Mouse (Mus musculus) spleen, postnatal 14 days (tissue): ENCODE data around the gene Olfr524.

Experiments used
- DNase-seq, 2 experiments: peaks; one replicate each; pipeline ENCODE4 v3.0.0; 2021 to 2022; ENCODE audit warnings: low spot score in 2 of 2

Gene Olfr524

GRCm38 (mm10) chr7:140186646-140187620 lies 18.8 kb downstream of the Olfr524 start:
- DNase-seq: no peak

- DNase-seq: no peak
Measured at GRCm38 (mm10) chr7:140184206-140184605, 21.6 kb downstream of the Olfr524 start.

- no peak for DNase-seq
Measured at GRCm38 (mm10) chr7:140180692-140181091, 25.1 kb downstream of the Olfr524 start.

GRCm38 (mm10) chr7:140179176-140179575 lies 26.6 kb downstream of the Olfr524 start:
- DNase-seq: no peak

- DNase-seq: no peak
Measured at GRCm38 (mm10) chr7:140172936-140173335, 32.8 kb downstream of the Olfr524 start, which contains the start of gene Olfr523. TSS of gene Olfr523 (plus strand) at chr7:140173217.

GRCm38 (mm10) chr7:140170863-140171262 lies 34.9 kb downstream of the Olfr524 start:
- DNase-seq: no peak

- no peak for DNase-seq
Measured at GRCm38 (mm10) chr7:140169386-140169785, 36.4 kb downstream of the Olfr524 start.

GRCm38 (mm10) chr7:140167950-140168349 lies 37.8 kb downstream of the Olfr524 start:
- no peak for DNase-seq

GRCm38 (mm10) chr7:140164664-140165063 lies 41.1 kb downstream of the Olfr524 start, which contains the start of gene Olfr522:
TSS of gene Olfr522 (minus strand) at chr7:140164764.
- no peak for DNase-seq

GRCm38 (mm10) chr7:140160363-140160762 lies 45.4 kb downstream of the Olfr524 start:
- DNase-seq: no peak

GRCm38 (mm10) chr7:140154218-140154927 lies 51.4 kb downstream of the Olfr524 start, which contains the start of gene Sprn:
TSS of gene Sprn (minus strand) at chr7:140154877.
- DNase-seq: no peak

GRCm38 (mm10) chr7:140153829-140154217 lies 51.9 kb downstream of the Olfr524 start:
- no peak for DNase-seq

GRCm38 (mm10) chr7:140153383-140153782 lies 52.4 kb downstream of the Olfr524 start:
- DNase-seq: no peak
